In the genomic region with DNA sequence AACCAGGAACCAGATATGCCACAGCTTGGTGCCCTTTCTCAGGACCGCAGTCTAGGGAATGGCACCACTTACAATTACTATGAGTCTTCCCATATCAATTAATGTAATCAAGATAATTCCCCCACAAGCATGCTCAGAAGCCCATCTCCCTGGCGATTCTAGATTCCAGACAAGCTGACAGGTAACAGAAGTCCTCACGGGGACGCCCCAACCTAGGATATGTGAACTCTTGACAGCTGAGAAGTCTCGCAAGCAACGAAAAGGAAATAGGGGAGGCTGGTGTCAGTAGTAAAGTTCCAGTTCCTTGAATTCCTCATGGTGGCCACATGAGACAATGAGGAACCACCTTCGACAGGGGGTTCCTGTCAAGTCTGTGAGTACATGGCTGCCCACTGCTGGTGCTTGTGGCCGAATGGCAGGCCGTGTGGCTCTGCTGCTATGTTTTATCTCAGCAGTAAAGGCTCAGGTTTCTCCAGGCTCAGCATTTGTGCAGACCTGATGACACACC, we compare ENCODE assay signal across 10 mouse cellular contexts. TPM values are rescaled to one million over a fixed set of nuclear protein-coding genes. Genes with fewer than 3 reads are reported as not detected.
DNase-seq lines count a peak whose midpoint lies in the region; ATAC-seq lines count a peak whose summit lies in the region.
"Had no signal": no experiment of that assay in that cellular context is flagged by ENCODE, and none has a peak within 500 bp of the region (broad histone marks: within the 10 kb centered on the region; RNA-seq: fewer than 3 reads in every experiment).

No protein-coding gene starts in this region.

- ATAC-seq in granulocyte monocyte progenitor cell, adult 5-6 weeks (replicated peaks; ENCODE audit: poor library complexity, severe bottlenecking) = peak; percentile 86
- ATAC-seq: Patski had no signal

- peak; percentile 18 for DNase-seq in layer of hippocampus, adult 11-12 months (ENCODE audit: low spot score)
- DNase-seq in layer of hippocampus, postnatal 10 days (ENCODE audit: low spot score in 2 of 2) = no peak
- DNase-seq in thymus, postnatal 0 days (ENCODE audit: low spot score) = peak; percentile 32
- DNase-seq in thymus, postnatal 36 days = no peak
- DNase-seq in cerebellum, adult 11 months = no peak
- no peak for DNase-seq in adrenal gland, adult 2 months
- DNase-seq: cerebellum, postnatal 25 days; lung, adult 2 months had no signal

RNA-seq across cellular contexts. Expression of gene Wdr5, which starts 48.7 kb away (rescaled TPM):
- total RNA-seq in layer of hippocampus, postnatal 10 days (2021) = 10 to 100 TPM; 42.8 to 44.2 TPM
- polyA plus RNA-seq in thymus, postnatal 0 days (2015; fragmentation: Nextera tagmentation; extraction: Ambion mirVana) = 41.7 and 42.7 TPM in 2 replicates
- 61.9 and 77.1 TPM in 2 replicates for total RNA-seq in granulocyte monocyte progenitor cell, adult 5-6 weeks (2014; fragmentation: Nextera tagmentation)
- total RNA-seq in granulocyte monocyte progenitor cell, adult 5-6 weeks (2017) = 76.8 and 88.0 TPM in 2 replicates
- total RNA-seq in adrenal gland, adult 2 months (2021) = 10 to 100 TPM; 30.5 TPM
- 50.0 and 52.5 TPM in 2 replicates for polyA plus RNA-seq in adrenal gland, adult 2 months (2012; rRNA removed)

RNA-seq across cellular contexts. Expression of gene Brd3, which starts 56.2 kb away (rescaled TPM):
- 10 to 100 TPM; 79.7 to 80.2 TPM for total RNA-seq in layer of hippocampus, postnatal 10 days (2021)
- 68.8 and 74.8 TPM in 2 replicates for polyA plus RNA-seq in thymus, postnatal 0 days (2015; fragmentation: Nextera tagmentation; extraction: Ambion mirVana)
- 35.9 and 65.0 TPM in 2 replicates for total RNA-seq in granulocyte monocyte progenitor cell, adult 5-6 weeks (2014; fragmentation: Nextera tagmentation)
- total RNA-seq in granulocyte monocyte progenitor cell, adult 5-6 weeks (2017) = 25.6 and 26.3 TPM in 2 replicates
- 10 to 100 TPM; 56.9 to 61.6 TPM for total RNA-seq in adrenal gland, adult 2 months (2021)
- polyA plus RNA-seq in adrenal gland, adult 2 months (2012; rRNA removed) = 59.3 and 60.1 TPM in 2 replicates

Comparison
In these comparisons a context has a peak if more than half of its experiments do, and no peak if none do; other contexts are left out.
1. DNase-seq: peak in layer of hippocampus, adult 11-12 months (single experiment) and thymus, postnatal 0 days (single experiment); none in layer of hippocampus, postnatal 10 days (0 of 2), thymus, postnatal 36 days (0 of 2), cerebellum, adult 11 months (single experiment) and adrenal gland, adult 2 months (single experiment).